Mouse (Mus musculus): Measurements from ENCODE around the gene Cemip. TPM values are rescaled to one million over a fixed set of nuclear protein-coding genes. Genes with fewer than 3 reads are reported as not detected.

Gene Cemip
- total and polyA plus RNA-seq, 2 experiments from 2014 or later = 0.37 to 2.9 TPM

GRCm38 (mm10) chr7:84051423-84051822 is 34.9 kb downstream of the Cemip start:
- ATAC-seq (ENCODE audit: insufficient read depth, low read depth) = no peak
- Histone ChIP-seq H3K9ac (replicated peaks; ENCODE audit: low read depth, low read length) (no peak overlapping the region), H3K4me2 (ENCODE audit: low read depth, low read length) (no peak overlapping the region), H3K27me3 (ENCODE audit: control insufficient read depth, insufficient read depth, low read length) (no peaks in the 10 kb centered on the region), H3K27ac (ENCODE audit: low read depth) (no peak overlapping the region), H3K4me3 (ENCODE audit: low read depth, low read length) (no peak overlapping the region), H3K4me1 (ENCODE audit: control insufficient read depth, insufficient read depth) (no peaks in the 10 kb centered on the region), H3K36me3 (replicated peaks; ENCODE audit: control insufficient read depth, insufficient read depth, low read length) (no peaks in the 10 kb centered on the region), H3K9me3 (replicated peaks; ENCODE audit: control insufficient read depth, low read length) (no peaks in the 10 kb centered on the region)
- TF ChIP-seq CTCF (IDR thresholded peaks at IDR 0.05; ENCODE audit: low read depth) (no peak), EP300 (IDR thresholded peaks at IDR 0.05; ENCODE audit: low read depth) (no peak)
- 62% methylated on average over 4 of the region's 4 CpGs for WGBS
- DNase-seq (ENCODE audit: low spot score) = no peak

GRCm38 (mm10) chr7:84045546-84045945 is 40.8 kb downstream of the Cemip start:
- no peak for DNase-seq (ENCODE audit: low spot score)
- 52% methylated on average over 4 of the region's 4 CpGs for WGBS
- Histone ChIP-seq H3K27me3 (ENCODE audit: control insufficient read depth, insufficient read depth, low read length) (no peaks in the 10 kb centered on the region), H3K9ac (replicated peaks; ENCODE audit: low read depth, low read length) (no peak overlapping the region), H3K9me3 (replicated peaks; ENCODE audit: control insufficient read depth, low read length) (no peaks in the 10 kb centered on the region), H3K4me3 (ENCODE audit: low read depth, low read length) (no peak overlapping the region), H3K36me3 (replicated peaks; ENCODE audit: control insufficient read depth, insufficient read depth, low read length) (no peaks in the 10 kb centered on the region), H3K4me2 (ENCODE audit: low read depth, low read length) (no peak overlapping the region), H3K4me1 (ENCODE audit: control insufficient read depth, insufficient read depth) (no peaks in the 10 kb centered on the region), H3K27ac (ENCODE audit: low read depth) (no peak overlapping the region)
- ATAC-seq (ENCODE audit: insufficient read depth, low read depth) = no peak
- TF ChIP-seq CTCF (IDR thresholded peaks at IDR 0.05; ENCODE audit: low read depth) (no peak), EP300 (IDR thresholded peaks at IDR 0.05; ENCODE audit: low read depth) (no peak)

GRCm38 (mm10) chr7:84044581-84045290 is 41.6 kb downstream of the Cemip start:
- 74% methylated on average over 4 of the region's 4 CpGs for WGBS
- Histone ChIP-seq H3K27ac (ENCODE audit: low read depth) (no peak overlapping the region), H3K9me3 (replicated peaks; ENCODE audit: control insufficient read depth, low read length) (no peaks in the 10 kb centered on the region), H3K36me3 (replicated peaks; ENCODE audit: control insufficient read depth, insufficient read depth, low read length) (no peaks in the 10 kb centered on the region), H3K4me2 (ENCODE audit: low read depth, low read length) (no peak overlapping the region), H3K4me1 (ENCODE audit: control insufficient read depth, insufficient read depth) (no peaks in the 10 kb centered on the region), H3K9ac (replicated peaks; ENCODE audit: low read depth, low read length) (no peak overlapping the region), H3K4me3 (ENCODE audit: low read depth, low read length) (no peak overlapping the region), H3K27me3 (ENCODE audit: control insufficient read depth, insufficient read depth, low read length) (no peaks in the 10 kb centered on the region)
- no peak for DNase-seq (ENCODE audit: low spot score)
- no peak for ATAC-seq (ENCODE audit: insufficient read depth, low read depth)
- TF ChIP-seq CTCF (IDR thresholded peaks at IDR 0.05; ENCODE audit: low read depth) = no peak
- no peak for TF ChIP-seq EP300 (IDR thresholded peaks at IDR 0.05; ENCODE audit: low read depth)

GRCm38 (mm10) chr7:84042726-84043125 is 43.6 kb downstream of the Cemip start:
- ATAC-seq (ENCODE audit: insufficient read depth, low read depth) (no peak), DNase-seq (ENCODE audit: low spot score) (no peak)
- TF ChIP-seq EP300 (IDR thresholded peaks at IDR 0.05; ENCODE audit: low read depth) = no peak
- TF ChIP-seq CTCF (IDR thresholded peaks at IDR 0.05; ENCODE audit: low read depth) = no peak
- WGBS = 62% methylated on average over 1 of the region's 1 CpGs
- no peaks in the 10 kb centered on the region for H3K36me3 ChIP-seq (replicated peaks; ENCODE audit: control insufficient read depth, insufficient read depth, low read length)
- H3K4me1 ChIP-seq (ENCODE audit: control insufficient read depth, insufficient read depth) = no peaks in the 10 kb centered on the region
- no peak overlapping the region for H3K4me3 ChIP-seq (ENCODE audit: low read depth, low read length)
- H3K9ac ChIP-seq (replicated peaks; ENCODE audit: low read depth, low read length) = no peak overlapping the region
- no peak overlapping the region for H3K27ac ChIP-seq (ENCODE audit: low read depth)
- H3K4me2 ChIP-seq (ENCODE audit: low read depth, low read length) = no peak overlapping the region
- no peaks in the 10 kb centered on the region for H3K9me3 ChIP-seq (replicated peaks; ENCODE audit: control insufficient read depth, low read length)
- H3K27me3 ChIP-seq (ENCODE audit: control insufficient read depth, insufficient read depth, low read length) = no peaks in the 10 kb centered on the region

- Histone ChIP-seq H3K36me3 (replicated peaks; ENCODE audit: control insufficient read depth, insufficient read depth, low read length) (no peaks in the 10 kb centered on the region), H3K4me2 (ENCODE audit: low read depth, low read length) (no peak overlapping the region), H3K9ac (replicated peaks; ENCODE audit: low read depth, low read length) (no peak overlapping the region), H3K9me3 (replicated peaks; ENCODE audit: control insufficient read depth, low read length) (no peaks in the 10 kb centered on the region), H3K27me3 (ENCODE audit: control insufficient read depth, insufficient read depth, low read length) (no peaks in the 10 kb centered on the region), H3K4me3 (ENCODE audit: low read depth, low read length) (no peak overlapping the region), H3K27ac (ENCODE audit: low read depth) (no peak overlapping the region), H3K4me1 (ENCODE audit: control insufficient read depth, insufficient read depth) (no peaks in the 10 kb centered on the region)
- no peak for TF ChIP-seq CTCF (IDR thresholded peaks at IDR 0.05; ENCODE audit: low read depth)
- TF ChIP-seq EP300 (IDR thresholded peaks at IDR 0.05; ENCODE audit: low read depth) = no peak
- 61% methylated on average over 8 of the region's 8 CpGs for WGBS
- no peak for DNase-seq (ENCODE audit: low spot score)
- ATAC-seq (ENCODE audit: insufficient read depth, low read depth) = no peak
Observed at GRCm38 (mm10) chr7:84039856-84040522, 46.3 kb downstream of the Cemip start.
